Mouse (Mus musculus): ENCODE measurements at regions not wholly inside any gene's neighbourhood (a gene's known extent, or its start where the extent isn't known, plus 50 kb on each side); places are given as distances from the start of the nearest gene placed in this dataset.

DNA sequence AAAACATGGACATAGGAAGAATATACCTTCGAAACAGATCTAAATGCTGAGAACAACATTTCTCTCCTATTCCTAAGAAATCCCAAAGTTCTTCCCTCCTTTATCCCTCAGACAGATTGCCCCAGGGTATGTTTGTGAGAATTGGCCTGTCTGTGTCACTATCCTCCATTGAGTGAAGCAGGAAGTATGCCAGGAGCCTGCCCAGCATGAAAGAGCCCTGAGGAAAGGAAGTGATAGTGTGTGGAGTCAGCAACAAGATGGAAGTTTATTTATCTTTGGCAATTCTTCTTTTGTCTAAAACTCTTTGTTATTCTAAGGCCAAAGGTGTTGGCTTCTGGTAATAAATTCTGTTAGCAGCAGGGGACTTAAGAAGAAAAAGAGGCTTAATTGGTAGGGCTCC, 211.2 kb downstream of the Nfkbiz start:
- no peak for TF ChIP-seq EP300 (IDR thresholded peaks at IDR 0.05; ENCODE audit: low read depth)
- no peak for TF ChIP-seq CTCF (IDR thresholded peaks at IDR 0.05; ENCODE audit: low read depth)
